Mouse (Mus musculus): Measurements from ENCODE around the gene Jph4. TPM values are rescaled to one million over a fixed set of nuclear protein-coding genes. Genes with fewer than 3 reads are reported as not detected.

Gene Jph4
- polyA plus RNA-seq, 1 experiment from 2014 or later = 0.09 TPM

DNA sequence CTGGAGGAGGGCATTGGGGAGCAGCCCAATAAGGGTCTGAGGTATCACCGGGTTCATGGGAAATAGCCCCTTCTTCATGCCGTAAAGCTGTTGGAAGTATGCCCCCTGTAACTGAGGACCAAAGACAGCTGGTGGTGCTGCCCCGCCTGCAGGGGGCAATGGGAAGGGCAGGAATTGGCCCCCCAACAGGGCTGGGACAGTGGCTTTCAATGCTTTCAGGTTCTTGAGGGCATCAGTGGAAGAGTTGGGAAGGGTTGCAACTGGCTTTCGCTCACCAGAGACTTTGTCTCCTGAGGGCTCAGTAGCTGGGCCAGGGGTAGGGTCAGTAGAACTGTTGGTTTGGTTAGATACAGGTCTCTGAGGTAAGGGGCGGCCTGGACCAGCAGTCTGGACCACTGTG lies 53.6 kb downstream of the Jph4 start:
- peak overlapping the region; percentile 61 for H3K4me2 ChIP-seq
- H3K9ac ChIP-seq = no peak overlapping the region
- H3K4me3 ChIP-seq = 0 out of 2 replicates have a peak overlapping the region, but pooled peaks have one; percentile 23
- H3K4me1 ChIP-seq (replicated peaks) = peaks cover 22% of the 10 kb centered on the region
- no peak for ATAC-seq (ENCODE audit: insufficient number of reproducible peaks, low FRiP score)
- H3K9me3 ChIP-seq (replicated peaks) = no peaks in the 10 kb centered on the region
- peaks cover 44% of the 10 kb centered on the region for H3K27me3 ChIP-seq (replicated peaks)
- H3K36me3 ChIP-seq = peaks cover 22% of the 10 kb centered on the region
- 82% methylated on average over 5 of the region's 5 CpGs for WGBS
- H3K27ac ChIP-seq (ENCODE audit: poor library complexity, severe bottlenecking) = no peak overlapping the region

DNA sequence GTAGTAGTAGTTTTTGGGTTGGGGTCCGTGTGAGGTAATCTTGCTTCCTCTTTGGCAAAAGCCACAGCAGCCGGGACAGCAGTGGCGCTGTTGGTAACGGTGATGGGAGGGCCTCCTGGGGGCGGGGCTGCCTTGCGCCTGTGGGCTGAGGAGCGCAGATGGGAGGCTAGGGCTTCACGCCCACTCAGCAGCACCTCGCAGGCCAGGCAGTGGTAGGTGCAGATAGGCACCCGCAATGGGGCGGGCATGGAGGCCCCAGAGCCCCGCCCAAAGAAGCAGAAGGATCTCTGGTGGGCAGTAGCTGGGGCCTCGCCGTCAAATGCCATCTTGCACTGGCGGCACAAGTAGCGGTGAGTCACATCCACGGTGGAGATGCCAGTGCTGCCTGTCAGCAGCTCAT lies 54.1 kb downstream of the Jph4 start:
- Histone ChIP-seq H3K9ac (no peak overlapping the region), H3K4me1 (replicated peaks) (peaks cover 22% of the 10 kb centered on the region), H3K4me2 (peak overlapping the region; percentile 61), H3K4me3 (peak overlapping the region; percentile 23), H3K9me3 (replicated peaks) (no peaks in the 10 kb centered on the region), H3K36me3 (peaks cover 22% of the 10 kb centered on the region), H3K27ac (ENCODE audit: poor library complexity, severe bottlenecking) (no peak overlapping the region), H3K27me3 (replicated peaks) (peaks cover 44% of the 10 kb centered on the region)
- WGBS = 4% methylated on average over 17 of the region's 17 CpGs
- ATAC-seq (ENCODE audit: insufficient number of reproducible peaks, low FRiP score) = peak; percentile 80

- peaks cover 22% of the 10 kb centered on the region for H3K4me1 ChIP-seq (replicated peaks)
- 0 out of 2 replicates have a peak, but pooled peaks have one; percentile 19 for ATAC-seq (ENCODE audit: insufficient number of reproducible peaks, low FRiP score)
- H3K27ac ChIP-seq (ENCODE audit: poor library complexity, severe bottlenecking) = no peak overlapping the region
- H3K27me3 ChIP-seq (replicated peaks) = peaks cover 44% of the 10 kb centered on the region
- WGBS = 57% methylated on average over 7 of the region's 7 CpGs
- peaks cover 15% of the 10 kb centered on the region for H3K36me3 ChIP-seq
- no peaks in the 10 kb centered on the region for H3K9me3 ChIP-seq (replicated peaks)
- H3K9ac ChIP-seq = no peak overlapping the region
- H3K4me2 ChIP-seq = no peak overlapping the region
- H3K4me3 ChIP-seq = no peak overlapping the region
These were observed 54.9 kb downstream of the Jph4 start for GRCm38 (mm10) chr14:55061845-55062244.

DNA sequence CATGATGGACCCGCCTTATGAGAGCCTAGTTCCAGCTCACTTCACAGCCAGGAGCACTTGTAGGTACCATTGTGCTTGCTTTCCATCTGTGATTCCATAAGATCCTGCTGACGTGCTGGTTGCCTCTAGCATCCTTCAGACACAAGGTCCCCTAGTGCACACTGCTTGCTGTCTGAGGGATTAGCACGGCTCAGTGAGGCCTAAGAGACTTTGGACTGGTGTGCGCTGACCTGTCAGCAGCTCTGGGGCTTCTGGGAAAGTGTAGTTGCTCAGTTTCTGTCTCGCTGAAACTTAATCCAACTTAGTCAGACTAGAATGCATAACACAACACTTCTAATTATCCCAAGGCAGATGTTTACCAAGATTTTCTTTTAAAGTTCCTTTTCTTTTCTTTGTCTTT lies 56.8 kb downstream of the Jph4 start:
- 52% methylated on average over 5 of the region's 5 CpGs for WGBS
- ATAC-seq (ENCODE audit: insufficient number of reproducible peaks, low FRiP score) = no peak
- no peak overlapping the region for H3K4me3 ChIP-seq
- no peaks in the 10 kb centered on the region for H3K9me3 ChIP-seq (replicated peaks)
- no peak overlapping the region for H3K9ac ChIP-seq
- H3K4me1 ChIP-seq (replicated peaks) = peaks cover 22% of the 10 kb centered on the region
- no peak overlapping the region for H3K27ac ChIP-seq (ENCODE audit: poor library complexity, severe bottlenecking)
- no peaks in the 10 kb centered on the region for H3K36me3 ChIP-seq
- H3K4me2 ChIP-seq = no peak overlapping the region
- peaks cover 26% of the 10 kb centered on the region for H3K27me3 ChIP-seq (replicated peaks)

DNA sequence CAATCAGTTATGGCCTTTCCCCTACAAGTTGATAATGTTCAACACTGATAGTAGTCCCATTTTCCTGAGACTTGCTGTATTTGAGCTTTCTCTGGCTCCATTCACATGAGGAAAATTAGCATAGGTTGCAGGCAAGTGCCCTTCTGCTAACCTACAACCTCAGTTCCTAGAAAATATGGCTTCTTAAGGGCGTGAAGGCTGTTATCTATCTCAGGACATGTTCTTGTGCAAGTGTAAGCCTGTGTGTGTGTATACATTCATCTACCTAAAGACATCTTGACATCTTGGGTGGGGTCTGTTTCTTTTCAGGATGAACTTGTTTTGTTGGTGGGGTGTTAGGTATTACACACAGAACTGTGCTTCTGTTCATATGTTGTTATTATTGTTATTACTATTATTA lies 57.7 kb downstream of the Jph4 start:
- no peak for ATAC-seq (ENCODE audit: insufficient number of reproducible peaks, low FRiP score)
- Histone ChIP-seq H3K4me1 (replicated peaks) (peaks cover 22% of the 10 kb centered on the region), H3K9me3 (replicated peaks) (no peaks in the 10 kb centered on the region), H3K27ac (ENCODE audit: poor library complexity, severe bottlenecking) (no peak overlapping the region), H3K4me2 (no peak overlapping the region), H3K27me3 (replicated peaks) (peaks cover 23% of the 10 kb centered on the region), H3K36me3 (no peaks in the 10 kb centered on the region), H3K9ac (no peak overlapping the region), H3K4me3 (no peak overlapping the region)
- WGBS = 62% methylated on average over 1 of the region's 1 CpGs

Other genes with a start within 250 kb of the Jph4 start
- gene Homez, start 246.0 kb downstream of the Jph4 start, polyA plus RNA-seq (2016; fragmentation: Nextera tagmentation; extraction: Ambion mirVana) = 7.4 and 10.4 TPM in 2 replicates
- 0.62 and 0.79 TPM in 2 replicates for gene Ppp1r3e, start 239.4 kb downstream of the Jph4 start, polyA plus RNA-seq (2016; fragmentation: Nextera tagmentation; extraction: Ambion mirVana)
- 2.3 and 2.4 TPM in 2 replicates for gene Bcl2l2, start 233.6 kb downstream of the Jph4 start, polyA plus RNA-seq (2016; fragmentation: Nextera tagmentation; extraction: Ambion mirVana)
- not detected in 2 replicates for gene Gm20521, start 233.5 kb downstream of the Jph4 start, polyA plus RNA-seq (2016; fragmentation: Nextera tagmentation; extraction: Ambion mirVana)
- gene Pabpn1, start 224.4 kb downstream of the Jph4 start, polyA plus RNA-seq (2016; fragmentation: Nextera tagmentation; extraction: Ambion mirVana) = 96.3 and 101 TPM in 2 replicates
- gene Slc22a17, start 203.8 kb downstream of the Jph4 start, polyA plus RNA-seq (2016; fragmentation: Nextera tagmentation; extraction: Ambion mirVana) = 47.1 and 50.8 TPM in 2 replicates
- gene Efs, start 190.8 kb downstream of the Jph4 start, polyA plus RNA-seq (2016; fragmentation: Nextera tagmentation; extraction: Ambion mirVana) = 15.0 and 16.7 TPM in 2 replicates
- not detected in 2 replicates for gene Il25, start 184.2 kb downstream of the Jph4 start, polyA plus RNA-seq (2016; fragmentation: Nextera tagmentation; extraction: Ambion mirVana)
- gene Cmtm5, start 180.7 kb downstream of the Jph4 start, polyA plus RNA-seq (2016; fragmentation: Nextera tagmentation; extraction: Ambion mirVana) = 0.57 and 0.89 TPM in 2 replicates
- gene Myh6, start 150.0 kb downstream of the Jph4 start, polyA plus RNA-seq (2016; fragmentation: Nextera tagmentation; extraction: Ambion mirVana) = 2,737 and 2,858 TPM in 2 replicates
- not detected in 2 replicates for gene Gm17428, start 140.0 kb downstream of the Jph4 start, polyA plus RNA-seq (2016; fragmentation: Nextera tagmentation; extraction: Ambion mirVana)
- 5,583 and 5,934 TPM in 2 replicates for gene Myh7, start 122.3 kb downstream of the Jph4 start, polyA plus RNA-seq (2016; fragmentation: Nextera tagmentation; extraction: Ambion mirVana)
- 55.7 and 60.8 TPM in 2 replicates for gene Ngdn, start 101.5 kb downstream of the Jph4 start, polyA plus RNA-seq (2016; fragmentation: Nextera tagmentation; extraction: Ambion mirVana)
- 4.4 and 4.5 TPM in 2 replicates for gene Zfhx2, start 24.6 kb downstream of the Jph4 start, polyA plus RNA-seq (2016; fragmentation: Nextera tagmentation; extraction: Ambion mirVana)
- 14.3 and 14.8 TPM in 2 replicates for gene Thtpa, start 22.2 kb downstream of the Jph4 start, polyA plus RNA-seq (2016; fragmentation: Nextera tagmentation; extraction: Ambion mirVana)
- 8.7 and 9.8 TPM in 2 replicates for gene Ap1g2, start 10.3 kb downstream of the Jph4 start, polyA plus RNA-seq (2016; fragmentation: Nextera tagmentation; extraction: Ambion mirVana)
- not detected in 2 replicates for gene Dhrs2, start 105.1 kb upstream of the Jph4 start, polyA plus RNA-seq (2016; fragmentation: Nextera tagmentation; extraction: Ambion mirVana)